Mouse (Mus musculus): Measurements from ENCODE around the gene Zfp941. TPM values are rescaled to one million over a fixed set of nuclear protein-coding genes. Genes with fewer than 3 reads are reported as not detected.

Zfp941 gene
- polyA plus RNA-seq, 2 experiments = 0.93 to 1.3 TPM

DNA sequence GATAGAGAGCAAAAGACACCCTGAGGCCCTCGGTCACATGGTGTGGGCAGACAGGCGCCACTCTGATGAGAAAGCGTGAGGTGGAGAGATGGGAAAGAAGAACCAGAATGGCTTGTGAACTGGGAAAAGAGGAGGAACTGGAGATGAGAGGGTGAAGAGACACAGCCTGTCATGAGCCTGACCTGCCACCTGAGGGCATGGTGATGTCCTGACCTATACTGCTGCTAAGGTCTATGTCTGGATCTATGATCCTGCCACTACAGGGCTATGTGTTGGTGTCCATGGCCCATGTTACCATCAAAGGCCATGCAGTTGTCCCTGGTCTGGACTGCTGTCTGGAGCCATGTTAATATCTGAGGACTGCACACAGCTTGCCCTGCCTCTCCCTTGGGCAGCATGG lies 24.4 kb downstream of the Zfp941 start:
- ATAC-seq (ENCODE audit: low FRiP score, low read depth) (no peak), DNase-seq (ENCODE audit: low spot score) (no peak)

DNA sequence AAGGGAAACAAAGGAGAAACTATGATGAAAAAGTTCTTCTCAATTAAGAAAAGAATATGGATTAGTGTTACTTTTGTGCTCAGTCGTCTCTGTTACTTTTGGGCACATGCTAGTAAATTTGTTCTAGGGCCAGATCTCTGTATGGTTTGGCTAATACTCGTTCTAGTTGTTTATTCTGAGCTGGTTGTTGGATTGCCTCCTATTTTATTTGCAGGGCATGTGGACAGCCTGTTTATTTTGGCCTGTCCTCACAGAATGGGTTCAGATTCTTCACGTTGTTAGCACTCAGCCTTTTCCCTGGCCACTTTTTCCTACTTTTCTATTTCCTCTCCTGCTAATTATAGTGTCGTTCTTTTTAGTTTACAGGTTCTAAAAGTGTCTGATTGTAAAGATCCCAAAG lies 28.4 kb downstream of the Zfp941 start:
- 59% methylated on average over 4 of the region's 4 CpGs for WGBS
- DNase-seq (ENCODE audit: low spot score) = no peak
- Histone ChIP-seq H3K9ac (ENCODE audit: low read depth, low read length, severe bottlenecking) (no peak overlapping the region), H3K4me2 (replicated peaks; ENCODE audit: low read depth, low read length, severe bottlenecking) (no peak overlapping the region), H3K9me3 (ENCODE audit: control insufficient read depth, low read length) (no peaks in the 10 kb centered on the region), H3K27me3 (ENCODE audit: control insufficient read depth, insufficient read depth, low read length) (no peaks in the 10 kb centered on the region), H3K4me3 (replicated peaks; ENCODE audit: low read length) (no peak overlapping the region), H3K4me1 (ENCODE audit: control insufficient read depth, insufficient read depth, low read length) (no peaks in the 10 kb centered on the region), H3K36me3 (ENCODE audit: control insufficient read depth, insufficient read depth, low read length) (no peaks in the 10 kb centered on the region), H3K27ac (replicated peaks; ENCODE audit: low read depth, low read length) (no peak overlapping the region)
- ATAC-seq (ENCODE audit: low FRiP score, low read depth) = no peak
- TF ChIP-seq POLR2A (IDR thresholded peaks at IDR 0.05; ENCODE audit: borderline replicate concordance, extremely low read depth, insufficient read depth, insufficient read length) = no peak

More for the DNA sequence above, 24.4 kb downstream of the Zfp941 start:
- no peaks in the 10 kb centered on the region for H3K27me3 ChIP-seq (ENCODE audit: control insufficient read depth, insufficient read depth, low read length)
- no peak for TF ChIP-seq POLR2A (IDR thresholded peaks at IDR 0.05; ENCODE audit: borderline replicate concordance, extremely low read depth, insufficient read depth, insufficient read length)
- no peak overlapping the region for H3K4me3 ChIP-seq (replicated peaks; ENCODE audit: low read length)
- H3K4me1 ChIP-seq (ENCODE audit: control insufficient read depth, insufficient read depth, low read length) = no peaks in the 10 kb centered on the region
- no peaks in the 10 kb centered on the region for H3K36me3 ChIP-seq (ENCODE audit: control insufficient read depth, insufficient read depth, low read length)
- no peak overlapping the region for H3K27ac ChIP-seq (replicated peaks; ENCODE audit: low read depth, low read length)
- no peak overlapping the region for H3K4me2 ChIP-seq (replicated peaks; ENCODE audit: low read depth, low read length, severe bottlenecking)
- no peak overlapping the region for H3K9ac ChIP-seq (ENCODE audit: low read depth, low read length, severe bottlenecking)
- H3K9me3 ChIP-seq (ENCODE audit: control insufficient read depth, low read length) = no peaks in the 10 kb centered on the region
- 88% methylated on average over 3 of the region's 3 CpGs for WGBS

DNA sequence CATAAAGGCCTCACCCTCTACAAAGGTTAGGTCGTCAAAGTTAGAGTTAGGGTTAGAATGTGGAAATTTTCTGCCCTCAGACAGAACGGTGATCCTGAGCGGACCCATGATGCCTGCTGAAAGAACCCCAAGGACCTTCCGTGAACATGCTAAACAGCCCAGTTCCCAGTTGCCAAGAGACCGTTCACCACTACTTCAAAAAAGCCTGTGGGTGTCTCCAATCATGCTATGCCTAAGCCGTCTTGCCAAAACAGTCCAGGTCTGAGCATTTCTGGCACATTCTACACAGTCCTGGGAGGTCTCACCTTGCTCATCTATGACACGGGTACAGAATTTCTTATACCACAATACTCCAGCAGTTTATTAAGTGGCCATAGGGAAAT lies 33.9 kb downstream of the Zfp941 start:
- Histone ChIP-seq H3K9me3 (ENCODE audit: control insufficient read depth, low read length) (no peaks in the 10 kb centered on the region), H3K4me2 (replicated peaks; ENCODE audit: low read depth, low read length, severe bottlenecking) (no peak overlapping the region), H3K27me3 (ENCODE audit: control insufficient read depth, insufficient read depth, low read length) (no peaks in the 10 kb centered on the region), H3K4me3 (replicated peaks; ENCODE audit: low read length) (no peak overlapping the region), H3K36me3 (ENCODE audit: control insufficient read depth, insufficient read depth, low read length) (no peaks in the 10 kb centered on the region), H3K4me1 (ENCODE audit: control insufficient read depth, insufficient read depth, low read length) (no peaks in the 10 kb centered on the region), H3K27ac (replicated peaks; ENCODE audit: low read depth, low read length) (no peak overlapping the region), H3K9ac (ENCODE audit: low read depth, low read length, severe bottlenecking) (no peak overlapping the region)
- no peak for DNase-seq (ENCODE audit: low spot score)
- no peak for TF ChIP-seq POLR2A (IDR thresholded peaks at IDR 0.05; ENCODE audit: borderline replicate concordance, extremely low read depth, insufficient read depth, insufficient read length)
- WGBS = 84% methylated on average over 7 of the region's 7 CpGs
- ATAC-seq (ENCODE audit: low FRiP score, low read depth) = no peak

DNA sequence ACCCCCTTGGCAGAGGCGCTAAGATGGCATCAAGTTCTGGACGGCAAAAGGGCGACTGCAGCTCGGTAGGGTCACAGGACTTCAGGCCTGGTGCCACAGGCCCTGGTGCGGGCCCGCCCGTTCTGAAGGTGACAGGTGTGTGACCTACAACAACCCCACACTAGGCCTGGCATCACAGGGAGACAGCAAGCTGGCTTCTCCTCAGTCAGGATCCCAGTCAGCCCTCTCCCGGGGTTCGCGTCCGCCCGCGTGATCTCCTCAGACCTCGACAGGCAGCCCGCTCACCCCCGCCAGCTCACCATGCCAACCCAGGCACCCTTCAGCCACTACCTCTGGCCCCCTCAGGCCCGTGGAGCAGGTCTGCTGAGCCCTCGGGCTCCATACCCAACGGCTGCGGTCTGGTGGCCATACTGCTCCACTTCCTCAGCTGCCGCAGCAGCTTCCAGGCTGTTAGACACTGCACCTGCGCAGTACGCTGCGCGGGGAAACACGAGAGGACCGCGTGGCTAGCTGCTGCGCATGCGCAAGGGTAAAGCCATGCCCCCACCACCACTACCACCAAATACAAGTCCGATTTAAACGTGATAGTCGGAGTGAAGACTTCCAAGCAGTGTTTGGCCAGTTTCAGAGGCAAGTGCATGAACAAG lies 34.4 kb downstream of the Zfp941 start, which contains the start of gene Syce1:
Gene Syce1 (minus strand): TSS at position 447 of the 647 bp plus-strand sequence.
- no peak within 1 kb of the TSS for H3K9ac ChIP-seq (ENCODE audit: low read depth, low read length, severe bottlenecking)
- no peaks in the 10 kb centered on the region for H3K36me3 ChIP-seq (ENCODE audit: control insufficient read depth, insufficient read depth, low read length)
- 83% methylated on average over 33 of the region's 33 CpGs for WGBS
- no peaks in the 10 kb centered on the region for H3K9me3 ChIP-seq (ENCODE audit: control insufficient read depth, low read length)
- H3K27ac ChIP-seq (replicated peaks; ENCODE audit: low read depth, low read length) = no peak within 1 kb of the TSS
- H3K27me3 ChIP-seq (ENCODE audit: control insufficient read depth, insufficient read depth, low read length) = no peaks in the 10 kb centered on the region
- H3K4me2 ChIP-seq (replicated peaks; ENCODE audit: low read depth, low read length, severe bottlenecking) = no peak within 1 kb of the TSS
- H3K4me3 ChIP-seq (replicated peaks; ENCODE audit: low read length) = no peak within 1 kb of the TSS
- no peak for DNase-seq (ENCODE audit: low spot score)
- TF ChIP-seq POLR2A (IDR thresholded peaks at IDR 0.05; ENCODE audit: borderline replicate concordance, extremely low read depth, insufficient read depth, insufficient read length) = no peak
- no peaks in the 10 kb centered on the region for H3K4me1 ChIP-seq (ENCODE audit: control insufficient read depth, insufficient read depth, low read length)
- ATAC-seq (ENCODE audit: low FRiP score, low read depth) = no peak

DNA sequence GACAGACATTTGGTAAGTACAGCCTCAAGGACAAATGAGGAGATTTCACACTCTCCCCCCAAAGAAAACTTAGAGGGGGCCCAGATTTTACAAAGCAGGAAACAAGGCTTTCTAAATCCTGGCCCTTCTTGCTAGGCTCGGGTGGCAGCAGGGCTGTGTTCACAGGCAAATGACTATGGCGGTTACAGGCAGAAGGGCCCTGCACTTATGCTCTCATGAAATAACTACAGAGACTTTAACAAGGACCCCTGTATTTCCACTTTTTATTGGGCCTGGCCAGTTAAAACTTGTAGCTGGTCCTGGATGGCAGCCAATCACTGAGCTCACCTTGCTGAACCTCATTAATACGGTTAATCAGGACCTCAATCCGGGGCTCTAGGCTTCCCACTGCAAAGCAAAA lies 41.4 kb downstream of the Zfp941 start:
- Histone ChIP-seq H3K9ac (ENCODE audit: low read depth, low read length, severe bottlenecking) (no peak overlapping the region), H3K4me1 (ENCODE audit: control insufficient read depth, insufficient read depth, low read length) (no peaks in the 10 kb centered on the region), H3K9me3 (ENCODE audit: control insufficient read depth, low read length) (no peaks in the 10 kb centered on the region), H3K36me3 (ENCODE audit: control insufficient read depth, insufficient read depth, low read length) (no peaks in the 10 kb centered on the region), H3K4me2 (replicated peaks; ENCODE audit: low read depth, low read length, severe bottlenecking) (no peak overlapping the region), H3K27ac (replicated peaks; ENCODE audit: low read depth, low read length) (0 out of 2 replicates have a peak overlapping the region, but pooled peaks have one; percentile 7), H3K27me3 (ENCODE audit: control insufficient read depth, insufficient read depth, low read length) (no peaks in the 10 kb centered on the region), H3K4me3 (replicated peaks; ENCODE audit: low read length) (no peak overlapping the region)
- DNase-seq (ENCODE audit: low spot score) (peak; percentile 15), ATAC-seq (ENCODE audit: low FRiP score, low read depth) (no peak)
- 31% methylated on average over 4 of the region's 4 CpGs for WGBS
- no peak for TF ChIP-seq POLR2A (IDR thresholded peaks at IDR 0.05; ENCODE audit: borderline replicate concordance, extremely low read depth, insufficient read depth, insufficient read length)

All from limb, embryonic 14.5 days (tissue).